Mouse (Mus musculus) MEL-GATA-1-ER (cell line): Measurements from ENCODE around the gene Kif19a.

Source experiments
- DNase-seq: peaks from one replicate; pipeline ENCODE4 v3.0.0-alpha.2; 2012; ENCODE audit warnings: low read depth; ENCODE audit errors: extremely low read depth

The Kif19a gene

GRCm38 (mm10) chr11:114764820-114765818 lies at the start of gene Kif19a:
Kif19a (plus strand) TSS chr11:114765388.
- DNase-seq = no peak

GRCm38 (mm10) chr11:114715531-114715930 lies 49.7 kb upstream of the Kif19a start:
- DNase-seq = no peak

GRCm38 (mm10) chr11:114720535-114720934 lies 44.7 kb upstream of the Kif19a start:
- DNase-seq = no peak

- no peak for DNase-seq
These were observed 42.8 kb upstream of the Kif19a start for GRCm38 (mm10) chr11:114722438-114722837.

GRCm38 (mm10) chr11:114723030-114723429 lies 42.2 kb upstream of the Kif19a start:
- no peak for DNase-seq

GRCm38 (mm10) chr11:114724787-114725590 lies 40.2 kb upstream of the Kif19a start:
- DNase-seq = no peak

GRCm38 (mm10) chr11:114726965-114727825 lies 38.0 kb upstream of the Kif19a start, which contains the start of gene Dnaic2:
Dnaic2 (plus strand) TSS chr11:114727408.
- DNase-seq = no peak

- no peak for DNase-seq
These were observed 37.4 kb upstream of the Kif19a start for GRCm38 (mm10) chr11:114727826-114728186.

GRCm38 (mm10) chr11:114728333-114728732 lies 36.9 kb upstream of the Kif19a start:
- DNase-seq = no peak

GRCm38 (mm10) chr11:114729832-114730363 lies 35.3 kb upstream of the Kif19a start:
- no peak for DNase-seq

GRCm38 (mm10) chr11:114731711-114732110 lies 33.5 kb upstream of the Kif19a start:
- DNase-seq = no peak

- no peak for DNase-seq
These were observed 32.3 kb upstream of the Kif19a start for GRCm38 (mm10) chr11:114732890-114733289.

- DNase-seq = no peak
These were observed 29.1 kb upstream of the Kif19a start for GRCm38 (mm10) chr11:114736111-114736510.

- DNase-seq = no peak
These were observed 28.1 kb upstream of the Kif19a start for GRCm38 (mm10) chr11:114736913-114737624.

GRCm38 (mm10) chr11:114740598-114740997 lies 24.6 kb upstream of the Kif19a start:
- no peak for DNase-seq

GRCm38 (mm10) chr11:114741451-114741850 lies 23.7 kb upstream of the Kif19a start:
- DNase-seq = no peak

- DNase-seq = peak; percentile 54
These were observed 20.1 kb upstream of the Kif19a start for GRCm38 (mm10) chr11:114745134-114745533.

- DNase-seq = no peak
These were observed 17.5 kb upstream of the Kif19a start for GRCm38 (mm10) chr11:114747564-114748138.

- DNase-seq = no peak
These were observed 4.7 kb downstream of the Kif19a start for GRCm38 (mm10) chr11:114769911-114770310.

GRCm38 (mm10) chr11:114771896-114772295 lies 6.7 kb downstream of the Kif19a start:
- DNase-seq = no peak
